ENCODE assay signal across 9 mouse cellular contexts in genomic region chr15:27625014-27625889, GRCm38 (mm10). TPM values are rescaled to one million over a fixed set of nuclear protein-coding genes. Genes with fewer than 3 reads are reported as not detected.
A peak's percentile ranks its signal among the peaks of the same experiment; 100 is the strongest.
DNase-seq lines count a peak whose midpoint lies in the region; ATAC-seq and TF ChIP-seq lines count a peak whose summit lies in the region.
"Had no signal": no experiment of that assay in that cellular context is flagged by ENCODE, and none has a peak within 500 bp of the region (broad histone marks: within the 10 kb centered on the region; RNA-seq: fewer than 3 reads in every experiment).

No protein-coding gene starts in this region.

- peak overlapping the region; percentile 23 for H3K9ac ChIP-seq in liver, embryonic 16.5 days (ENCODE audit: low read depth, low read length)
- H3K9ac ChIP-seq in forebrain, embryonic 16.5 days (replicated peaks; ENCODE audit: low read depth, low read length) = no peak overlapping the region

- no peaks in the 10 kb centered on the region for H3K27me3 ChIP-seq in liver, embryonic 16.5 days (ENCODE audit: control insufficient read depth, insufficient read depth, low read depth, low read length)
- no peaks in the 10 kb centered on the region for H3K27me3 ChIP-seq in forebrain, embryonic 16.5 days (replicated peaks; ENCODE audit: control insufficient read depth, insufficient read depth, low read length)

- peak overlapping the region; percentile 21; the same call in 1 of the 2 replicates for H3K4me2 ChIP-seq in liver, embryonic 16.5 days (ENCODE audit: low read depth, low read length)
- H3K4me2 ChIP-seq in forebrain, embryonic 16.5 days (ENCODE audit: low read length) = no peak overlapping the region

- WGBS in liver, embryonic 16.5 days (ENCODE audit: insufficient replicate concordance) = 36% methylated on average over 13 of the region's 13 CpGs
- 91% methylated on average over 13 of the region's 13 CpGs for WGBS in forebrain, embryonic 16.5 days

- H3K27ac ChIP-seq in gastrocnemius, adult 2 months = peak overlapping the region; percentile 84
- peak overlapping the region; percentile 51 for H3K27ac ChIP-seq in liver, embryonic 16.5 days (ENCODE audit: low read length)
- H3K27ac ChIP-seq in forebrain, embryonic 16.5 days (ENCODE audit: low read length) = no peak overlapping the region

- intact Hi-C loops in gastrocnemius, adult 2 months (cut with DNase I) = no loop called here
- intact Hi-C loops in gastrocnemius, postnatal 14 days (cut with DNase I; ENCODE audit: low total_unique reads) = no loop called here

- H3K9me3 ChIP-seq in liver, embryonic 16.5 days (replicated peaks; ENCODE audit: control insufficient read depth, low read length) = no peaks in the 10 kb centered on the region
- H3K9me3 ChIP-seq in forebrain, embryonic 16.5 days (ENCODE audit: control insufficient read depth, low read length) = no peaks in the 10 kb centered on the region

- H3K36me3 ChIP-seq in liver, embryonic 16.5 days (ENCODE audit: control insufficient read depth, insufficient read depth) = peaks cover 5% of the 10 kb centered on the region
- 0 out of 2 replicates have a peak, but pooled peaks cover 3% of the 10 kb centered on the region for H3K36me3 ChIP-seq in forebrain, embryonic 16.5 days (ENCODE audit: control insufficient read depth, insufficient read depth)

- no peak overlapping the region for H3K4me3 ChIP-seq in gastrocnemius, adult 2 months
- no peak overlapping the region for H3K4me3 ChIP-seq in liver, embryonic 16.5 days (ENCODE audit: low read depth, low read length)
- H3K4me3 ChIP-seq in forebrain, embryonic 16.5 days (replicated peaks; ENCODE audit: low read length) = no peak overlapping the region

- peaks cover 39% of the 10 kb centered on the region for H3K4me1 ChIP-seq in liver, embryonic 16.5 days (ENCODE audit: control insufficient read depth, low read depth, low read length)
- H3K4me1 ChIP-seq in forebrain, embryonic 16.5 days (replicated peaks; ENCODE audit: control insufficient read depth, insufficient read depth, low read length) = peaks cover 13% of the 10 kb centered on the region

- no peak for DNase-seq in gastrocnemius, adult 2 months
- no peak for DNase-seq in gastrocnemius, postnatal 14 days
- DNase-seq in thymus, postnatal 4 days = peak; percentile 51
- DNase-seq in thymus, postnatal 0 days (ENCODE audit: low spot score) = no peak
- DNase-seq in c-Kit-positive CD71-positive TER-119-positive erythroid progenitor cells, embryonic 14.5 days (ENCODE audit: low spot score) = no peak
- no peak for DNase-seq in layer of hippocampus, adult 9-11 months

- no peak for ATAC-seq in liver, embryonic 16.5 days (ENCODE audit: low read depth)
- ATAC-seq in forebrain, embryonic 16.5 days = no peak
- ATAC-seq: forebrain, embryonic 14.5 days had no signal

- TF ChIP-seq CTCF in gastrocnemius, adult 2 months (IDR thresholded peaks at IDR 0.05) = no peak

RNA-seq across cellular contexts. Expression of gene Otulin, which starts 5.2 kb away (rescaled TPM):
- 10 to 100 TPM; 16.2 to 20.7 TPM for total RNA-seq in gastrocnemius, adult 2 months (2021)
- total RNA-seq in gastrocnemius, postnatal 14 days (2021) = 10 to 100 TPM; 14.9 to 17.4 TPM
- 50.3 and 53.0 TPM in 2 replicates for polyA plus RNA-seq in thymus, postnatal 0 days (2015; fragmentation: Nextera tagmentation; extraction: Ambion mirVana)
- polyA plus RNA-seq in liver, embryonic 16.5 days (2015; fragmentation: Nextera tagmentation; extraction: Ambion mirVana) = 7.8 and 12.3 TPM in 2 replicates
- polyA plus RNA-seq in forebrain, embryonic 16.5 days (2015; fragmentation: Nextera tagmentation; extraction: Ambion mirVana) = 27.9 and 28.0 TPM in 2 replicates

RNA-seq across cellular contexts. Expression of gene Otulinl, which starts 56.1 kb away (rescaled TPM):
- total RNA-seq in gastrocnemius, adult 2 months (2021) = under 1 TPM; 0.43 to 0.61 TPM
- total RNA-seq in gastrocnemius, postnatal 14 days (2021) = 1 to 10 TPM in 1 of 2 experiments, under 1 TPM in 1; 0.98 to 1.7 TPM
- polyA plus RNA-seq in thymus, postnatal 0 days (2015; fragmentation: Nextera tagmentation; extraction: Ambion mirVana) = 75.9 and 97.4 TPM in 2 replicates
- polyA plus RNA-seq in liver, embryonic 16.5 days (2015; fragmentation: Nextera tagmentation; extraction: Ambion mirVana) = 8.8 and 9.5 TPM in 2 replicates
- 13.6 and 15.3 TPM in 2 replicates for polyA plus RNA-seq in forebrain, embryonic 16.5 days (2015; fragmentation: Nextera tagmentation; extraction: Ambion mirVana)
